Mouse (Mus musculus) embryonic fibroblast, embryonic 13.5 days (primary cell): ENCODE measurements around the gene Mgat2. TPM values are rescaled to one million over a fixed set of nuclear protein-coding genes. Genes with fewer than 3 reads are reported as not detected.

Source experiments
- H3K27ac ChIP-seq: 2 replicates; pipeline ENCODE4 v1.5.1; 2012; ENCODE audit warnings: low read length, control low read depth, inconsistent platforms; ENCODE audit not compliant: insufficient read depth
- H3K4me1 ChIP-seq: 2 replicates; pipeline ENCODE4 v1.6.1; 2011; ENCODE audit warnings: low read length; ENCODE audit not compliant: control insufficient read depth, insufficient read depth
- H3K4me3 ChIP-seq: 2 replicates; pipeline ENCODE4 v1.5.1; 2011; ENCODE audit warnings: mild to moderate bottlenecking, control low read depth, low read length; ENCODE audit not compliant: insufficient read depth
- CTCF ChIP-seq: IDR thresholded peaks from 2 replicates; pipeline ENCODE4 v1.5.1; 2011; ENCODE audit warnings: mild to moderate bottlenecking, control low read depth, low read length, moderate library complexity, borderline replicate concordance; ENCODE audit not compliant: insufficient read depth
- POLR2A ChIP-seq: IDR thresholded peaks from 2 replicates; pipeline ENCODE4 v1.6.1; 2011; ENCODE audit warnings: low read depth, mild to moderate bottlenecking, control low read depth, low read length, moderate library complexity
- polyA plus RNA-seq: library from polyadenylated mRNA; stranded (reverse); fragments of >200 nt; gene quantifications from 2 replicates; pipeline ENCODE4 v1.2.4, GENCODE M21; 2011; ENCODE audit warnings: low read depth; ENCODE audit not compliant: missing spikeins, insufficient read length

Mgat2 gene
- polyA plus RNA-seq, 1 experiment: 69.7 TPM

GRCm38 (mm10) chr12:69177526-69177925 is 6.4 kb upstream of the Mgat2 start:
- Histone ChIP-seq H3K4me1 (no peaks in the 10 kb centered on the region), H3K27ac (no peak overlapping the region)

GRCm38 (mm10) chr12:69179371-69179770 is 4.6 kb upstream of the Mgat2 start:
- Histone ChIP-seq H3K27ac (no peak overlapping the region), H3K4me1 (no peaks in the 10 kb centered on the region)
- TF ChIP-seq POLR2A (no peak), CTCF (no peak)

More at GRCm38 (mm10) chr12:69177526-69177925, 6.4 kb upstream of the Mgat2 start:
- TF ChIP-seq CTCF (no peak), POLR2A (no peak)
- H3K4me3 ChIP-seq: no peak overlapping the region

GRCm38 (mm10) chr12:69181800-69182199 is 2.2 kb upstream of the Mgat2 start:
- 0 out of 2 replicates have a peak, but pooled peaks have one; percentile 21 for TF ChIP-seq POLR2A
- no peak for TF ChIP-seq CTCF
- Histone ChIP-seq H3K27ac (no peak overlapping the region), H3K4me3 (no peak overlapping the region), H3K4me1 (peaks cover 3% of the 10 kb centered on the region; the same call in 1 of the 2 replicates)

More at GRCm38 (mm10) chr12:69179371-69179770, 4.6 kb upstream of the Mgat2 start:
- H3K4me3 ChIP-seq: no peak overlapping the region

GRCm38 (mm10) chr12:69184342-69185295 is 662 bp downstream of the Mgat2 start:
- Histone ChIP-seq H3K4me3 (peak overlapping the region; percentile 94), H3K4me1 (peaks cover 6% of the 10 kb centered on the region), H3K27ac (peak overlapping the region; percentile 84)
- TF ChIP-seq CTCF (no peak), POLR2A (no peak)

GRCm38 (mm10) chr12:69185371-69185770 is 1.4 kb downstream of the Mgat2 start:
- no peak for TF ChIP-seq POLR2A
- no peak for TF ChIP-seq CTCF
- no peak overlapping the region for H3K27ac ChIP-seq
- H3K4me1 ChIP-seq: peaks cover 6% of the 10 kb centered on the region
- H3K4me3 ChIP-seq: peak overlapping the region; percentile 94

- Histone ChIP-seq H3K27ac (no peak overlapping the region), H3K4me3 (peak overlapping the region; percentile 13; the same call in 1 of the 2 replicates), H3K4me1 (peaks cover 6% of the 10 kb centered on the region)
- TF ChIP-seq CTCF (no peak), POLR2A (no peak)
Measured at GRCm38 (mm10) chr12:69186811-69187471, 3.0 kb downstream of the Mgat2 start.

GRCm38 (mm10) chr12:69190074-69190473 is 6.1 kb downstream of the Mgat2 start:
- no peak for TF ChIP-seq CTCF
- no peak for TF ChIP-seq POLR2A
- H3K4me1 ChIP-seq: peaks cover 6% of the 10 kb centered on the region
- H3K4me3 ChIP-seq: no peak overlapping the region
- no peak overlapping the region for H3K27ac ChIP-seq

GRCm38 (mm10) chr12:69190522-69190921 is 6.6 kb downstream of the Mgat2 start:
- no peak overlapping the region for H3K27ac ChIP-seq
- TF ChIP-seq POLR2A: no peak
- TF ChIP-seq CTCF: no peak
- no peak overlapping the region for H3K4me3 ChIP-seq
- peaks cover 3% of the 10 kb centered on the region; the same call in 1 of the 2 replicates for H3K4me1 ChIP-seq

GRCm38 (mm10) chr12:69191396-69191795 is 7.4 kb downstream of the Mgat2 start:
- Histone ChIP-seq H3K4me1 (peaks cover 3% of the 10 kb centered on the region; the same call in 1 of the 2 replicates), H3K4me3 (no peak overlapping the region), H3K27ac (no peak overlapping the region)
- TF ChIP-seq POLR2A (no peak), CTCF (no peak)
